Mouse (Mus musculus) liver, embryonic 15.5 days (tissue): Measurements from ENCODE around the gene Trmt2a. TPM values are rescaled to one million over a fixed set of nuclear protein-coding genes. Genes with fewer than 3 reads are reported as not detected.

Experiments used
- ATAC-seq: fragments of 200-750 bp; cut with Nextera tagmentation; 2 replicates; pipeline ENCODE4 v1.8.0; 2017; ENCODE audit warnings: moderate number of reproducible peaks, mild to moderate bottlenecking, moderate library complexity; ENCODE audit not compliant: insufficient read depth
- H3K27ac ChIP-seq: fragments of 300-500 bp; sonication (generic); replicated peaks from 2 replicates; pipeline ENCODE4 v1.5.1; 2015; ENCODE audit warnings: mild to moderate bottlenecking, inconsistent platforms
- H3K27me3 ChIP-seq: fragments of 300-500 bp; sonication (generic); 2 replicates; pipeline ENCODE4 v1.6.1; 2015; ENCODE audit warnings: mild to moderate bottlenecking, inconsistent platforms
- H3K36me3 ChIP-seq: fragments of 300-500 bp; sonication (generic); replicated peaks from 2 replicates; pipeline ENCODE4 v1.6.1; 2015; ENCODE audit warnings: moderate library complexity, mild to moderate bottlenecking, inconsistent platforms
- H3K4me1 ChIP-seq: fragments of 300-500 bp; sonication (generic); replicated peaks from 2 replicates; pipeline ENCODE4 v1.6.1; 2015; ENCODE audit warnings: inconsistent platforms
- H3K4me2 ChIP-seq: fragments of 300-500 bp; sonication (generic); 2 replicates; pipeline ENCODE4 v1.6.1; 2015; ENCODE audit warnings: moderate library complexity, mild to moderate bottlenecking, inconsistent platforms
- H3K4me3 ChIP-seq: fragments of 300-500 bp; sonication (generic); replicated peaks from 2 replicates; pipeline ENCODE4 v1.5.1; 2015; ENCODE audit warnings: mild to moderate bottlenecking, inconsistent platforms
- H3K9ac ChIP-seq: fragments of 300-500 bp; sonication (generic); 2 replicates; pipeline ENCODE4 v1.6.1; 2015; ENCODE audit warnings: moderate library complexity, mild to moderate bottlenecking, inconsistent platforms
- H3K9me3 ChIP-seq: fragments of 300-500 bp; sonication (generic); replicated peaks from 2 replicates; pipeline ENCODE4 v1.6.1; 2016; ENCODE audit warnings: inconsistent platforms
- WGBS: fragments of 180-500 bp; shearing (Covaris S2); methylation state at CpG from one replicate; pipeline ENCODE4 v1.1.7; 2015; ENCODE audit warnings: mixed read lengths; ENCODE audit not compliant: insufficient replicate concordance; 5-methylcytosine and 5-hydroxymethylcytosine counted together
- polyA plus RNA-seq: library from polyadenylated mRNA; unstranded; fragments of >200 nt; fragmentation: Nextera tagmentation; extraction: Ambion mirVana; gene quantifications from 2 replicates; pipeline ENCODE4 v1.2.1, GENCODE M21; 2015

Gene Trmt2a
- polyA plus RNA-seq, 1 experiment from 2014 or later: 51.7 TPM

DNA sequence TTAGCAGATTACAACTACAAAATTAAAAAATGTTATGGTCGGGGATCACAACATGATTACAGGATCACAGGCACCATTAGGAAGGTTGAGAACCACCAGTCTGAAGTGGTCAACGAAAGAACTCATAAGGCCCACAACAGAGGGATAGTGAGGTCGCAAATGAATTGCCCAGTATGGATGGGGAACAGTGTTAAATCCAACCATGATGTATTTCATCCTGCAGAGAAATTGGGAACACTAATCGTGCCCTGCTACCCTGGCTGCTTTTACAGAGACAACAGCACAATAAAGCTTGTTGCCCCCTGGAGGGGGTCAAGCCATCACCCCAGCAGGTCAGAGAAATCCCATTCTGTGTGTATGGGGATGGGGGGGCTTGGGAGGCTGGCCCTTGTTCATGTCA lies 1.8 kb downstream of the Trmt2a start:
- H3K4me3 ChIP-seq: peak overlapping the region; percentile 81
- H3K9me3 ChIP-seq: no peaks in the 10 kb centered on the region
- H3K27ac ChIP-seq: peak overlapping the region; percentile 88; the same call in 1 of the 2 replicates
- 47% methylated on average over 4 of the region's 4 CpGs for whole genome bisulfite sequencing
- peaks cover 71% of the 10 kb centered on the region for H3K36me3 ChIP-seq
- H3K4me2 ChIP-seq: peak overlapping the region; percentile 91
- peaks cover 64% of the 10 kb centered on the region for H3K4me1 ChIP-seq
- no peak for ATAC-seq
- H3K27me3 ChIP-seq: no peaks in the 10 kb centered on the region
- peak overlapping the region; percentile 84 for H3K9ac ChIP-seq

DNA sequence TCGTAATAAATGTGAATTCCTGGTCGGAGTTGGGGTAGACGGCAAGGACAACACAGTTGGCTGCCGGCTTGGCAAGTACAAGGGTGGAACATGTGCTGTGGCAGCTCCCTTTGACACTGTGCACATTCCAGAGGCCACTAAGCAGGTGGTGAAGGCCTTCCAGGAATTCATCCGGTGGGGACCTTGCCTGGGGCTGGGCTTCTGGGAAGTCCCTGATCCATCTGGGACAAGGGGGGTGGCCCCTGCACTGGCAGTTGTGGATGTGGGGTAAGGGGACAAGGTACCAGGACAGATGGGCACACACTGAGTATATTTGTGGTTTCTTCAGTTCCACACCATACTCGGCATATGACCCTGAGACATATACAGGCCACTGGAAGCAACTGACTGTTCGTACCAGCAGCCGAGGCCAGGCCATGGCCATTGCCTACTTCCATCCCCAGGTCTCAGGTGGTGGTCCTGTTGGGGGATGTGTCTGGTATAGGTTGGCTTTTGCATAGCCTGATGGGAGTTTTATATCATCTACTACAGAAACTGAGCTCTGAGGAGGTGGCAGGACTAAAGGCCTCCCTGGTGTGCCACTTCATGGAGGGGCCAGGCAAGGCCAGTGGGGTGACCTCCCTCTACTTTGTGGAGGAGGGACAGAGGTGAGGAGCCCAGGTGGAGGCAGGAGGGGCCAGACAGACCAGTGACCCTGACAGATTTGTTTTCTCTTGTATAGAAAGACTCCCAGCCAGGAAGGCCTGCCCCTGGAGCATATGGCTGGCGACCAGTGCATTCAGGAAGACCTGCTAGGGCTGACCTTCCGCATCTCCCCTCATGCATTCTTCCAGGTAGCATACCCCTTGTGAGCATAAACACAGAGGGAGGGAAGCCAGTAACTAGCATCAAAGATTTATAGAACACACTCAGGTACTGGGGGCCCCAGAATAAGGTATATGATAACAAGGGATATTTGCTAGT lies 2.6 kb downstream of the Trmt2a start:
- Histone ChIP-seq H3K27me3 (no peaks in the 10 kb centered on the region), H3K9me3 (no peaks in the 10 kb centered on the region), H3K36me3 (peaks cover 71% of the 10 kb centered on the region), H3K4me1 (peaks cover 60% of the 10 kb centered on the region), H3K9ac (peak overlapping the region; percentile 84), H3K4me2 (peak overlapping the region; percentile 91), H3K27ac (no peak overlapping the region), H3K4me3 (peak overlapping the region; percentile 81)
- WGBS: 73% methylated on average over 10 of the region's 10 CpGs
- ATAC-seq: no peak

DNA sequence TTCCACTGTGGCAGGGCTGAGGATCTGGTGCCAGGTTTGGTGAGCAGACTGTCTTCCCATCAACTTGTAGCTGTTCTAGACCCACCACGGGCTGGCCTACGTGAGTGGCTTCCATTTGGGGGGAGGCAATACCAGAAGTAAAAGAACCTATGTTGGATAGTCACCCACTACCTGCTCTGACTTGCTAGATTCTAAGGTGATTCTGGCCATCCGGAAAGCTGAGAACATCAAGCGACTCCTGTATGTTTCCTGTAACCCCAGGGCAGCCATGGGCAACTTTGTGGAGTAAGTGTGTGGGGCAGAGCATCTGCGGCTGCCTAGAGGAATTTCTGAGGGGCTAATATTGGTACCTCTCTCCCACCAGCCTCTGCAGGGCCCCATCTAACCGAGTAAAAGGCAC lies 4.3 kb downstream of the Trmt2a start:
- Histone ChIP-seq H3K9me3 (no peaks in the 10 kb centered on the region), H3K27me3 (no peaks in the 10 kb centered on the region), H3K36me3 (peaks cover 76% of the 10 kb centered on the region), H3K27ac (no peak overlapping the region), H3K9ac (no peak overlapping the region), H3K4me1 (peaks cover 44% of the 10 kb centered on the region), H3K4me3 (no peak overlapping the region), H3K4me2 (no peak overlapping the region)
- no peak for ATAC-seq
- 80% methylated on average over 6 of the region's 6 CpGs for WGBS

DNA sequence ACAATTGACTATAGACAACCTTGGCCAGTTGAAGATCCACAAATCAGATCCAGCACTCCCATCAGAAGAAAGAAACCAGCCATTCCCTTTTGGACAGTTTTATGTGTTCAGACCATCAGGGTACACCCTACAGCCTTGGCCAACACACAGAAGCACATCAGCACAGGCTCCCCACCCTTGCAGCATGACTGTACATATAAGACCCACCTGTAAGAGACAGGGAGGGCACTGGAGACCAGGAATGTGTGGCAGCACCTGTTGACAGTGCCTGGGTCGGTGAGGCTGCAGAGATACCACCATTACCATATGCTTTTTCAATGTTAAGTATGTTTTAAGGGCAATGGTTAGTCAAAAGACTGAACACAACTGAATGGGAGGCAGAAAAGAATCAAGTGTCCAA lies 5.4 kb downstream of the Trmt2a start:
- no peak for ATAC-seq
- Histone ChIP-seq H3K4me3 (no peak overlapping the region), H3K9me3 (no peaks in the 10 kb centered on the region), H3K4me1 (peaks cover 43% of the 10 kb centered on the region), H3K4me2 (no peak overlapping the region), H3K27ac (no peak overlapping the region), H3K9ac (no peak overlapping the region), H3K27me3 (no peaks in the 10 kb centered on the region), H3K36me3 (peaks cover 87% of the 10 kb centered on the region)
- 76% methylated on average over 1 of the region's 1 CpGs for WGBS

DNA sequence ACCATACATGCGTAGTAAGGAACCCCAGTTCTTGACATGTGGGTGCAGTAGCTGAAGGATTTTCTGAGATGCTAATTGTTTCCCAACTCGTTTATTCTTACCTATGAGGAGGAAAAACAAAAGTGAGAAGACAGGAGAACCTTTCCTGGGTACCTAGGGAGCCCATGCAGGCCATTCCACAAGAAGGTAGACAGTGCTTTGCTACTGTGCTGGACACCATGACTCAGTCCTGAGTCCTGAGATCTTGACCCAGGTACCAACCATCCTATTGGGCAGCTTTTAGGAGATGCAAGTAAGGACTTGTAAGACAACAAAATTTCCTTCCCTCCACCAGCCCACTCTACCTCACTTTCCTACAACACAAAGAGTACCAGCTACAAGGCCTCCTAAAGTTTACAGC lies 9.7 kb downstream of the Trmt2a start, which contains the start of gene Gm49776:
Gene Gm49776 (minus strand): TSS at position 101 of the 400 bp plus-strand sequence.
- Histone ChIP-seq H3K4me3 (no peak within 1 kb of the TSS), H3K27ac (no peak within 1 kb of the TSS), H3K4me1 (0 out of 2 replicates have a peak, but pooled peaks cover 8% of the 10 kb centered on the region), H3K4me2 (no peak within 1 kb of the TSS), H3K9ac (no peak within 1 kb of the TSS), H3K36me3 (peaks cover 95% of the 10 kb centered on the region), H3K9me3 (no peaks in the 10 kb centered on the region), H3K27me3 (no peaks in the 10 kb centered on the region)
- WGBS: 77% methylated on average over 2 of the region's 2 CpGs
- ATAC-seq: no peak

DNA sequence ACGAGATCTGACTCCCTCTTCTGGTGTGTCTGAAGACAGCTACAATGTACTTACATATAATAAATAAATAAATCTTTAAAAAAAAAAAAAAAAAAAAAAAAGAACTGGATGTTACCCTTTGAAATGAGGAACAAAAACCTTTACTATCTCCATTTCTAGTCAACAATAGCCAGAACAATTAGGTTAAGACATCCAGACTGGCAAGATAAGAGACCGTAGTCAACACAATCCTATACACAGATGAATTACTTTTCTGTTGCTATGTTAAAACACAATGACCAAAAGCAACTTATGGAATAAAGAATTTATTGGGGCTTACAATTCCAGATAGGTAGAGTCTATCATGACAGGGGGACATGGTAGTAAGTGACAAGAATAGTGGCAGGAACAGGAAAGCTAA lies 16.5 kb downstream of the Trmt2a start:
- 86% methylated on average over 2 of the region's 2 CpGs for WGBS
- Histone ChIP-seq H3K4me3 (no peak overlapping the region), H3K27ac (no peak overlapping the region), H3K9me3 (no peaks in the 10 kb centered on the region), H3K4me2 (no peak overlapping the region), H3K9ac (no peak overlapping the region), H3K27me3 (no peaks in the 10 kb centered on the region), H3K36me3 (peaks cover 91% of the 10 kb centered on the region), H3K4me1 (no peaks in the 10 kb centered on the region)
- no peak for ATAC-seq

DNA sequence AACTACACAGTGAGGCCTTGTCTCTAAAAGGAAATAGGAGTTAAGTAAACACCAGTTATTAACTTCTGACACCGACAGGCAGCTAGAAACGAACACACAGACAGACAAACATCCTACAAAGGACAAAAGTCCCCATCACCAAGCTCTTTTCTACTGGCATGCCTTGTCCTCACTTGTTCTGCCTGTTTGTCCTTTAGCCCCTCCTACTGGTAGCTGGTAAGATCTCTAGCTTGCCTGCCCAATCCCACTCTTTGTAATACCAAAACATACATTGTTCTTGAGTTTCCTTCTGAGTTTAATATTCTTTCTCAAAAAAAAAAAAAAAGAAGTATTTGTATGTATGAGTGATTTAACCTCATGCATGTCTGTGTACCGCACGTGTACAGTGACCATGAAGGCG lies 19.7 kb downstream of the Trmt2a start:
- 80% methylated on average over 5 of the region's 5 CpGs for WGBS
- Histone ChIP-seq H3K4me1 (no peaks in the 10 kb centered on the region), H3K9ac (no peak overlapping the region), H3K27ac (no peak overlapping the region), H3K4me2 (no peak overlapping the region), H3K4me3 (no peak overlapping the region), H3K36me3 (peaks cover 95% of the 10 kb centered on the region), H3K9me3 (no peaks in the 10 kb centered on the region), H3K27me3 (no peaks in the 10 kb centered on the region)
- no peak for ATAC-seq

DNA sequence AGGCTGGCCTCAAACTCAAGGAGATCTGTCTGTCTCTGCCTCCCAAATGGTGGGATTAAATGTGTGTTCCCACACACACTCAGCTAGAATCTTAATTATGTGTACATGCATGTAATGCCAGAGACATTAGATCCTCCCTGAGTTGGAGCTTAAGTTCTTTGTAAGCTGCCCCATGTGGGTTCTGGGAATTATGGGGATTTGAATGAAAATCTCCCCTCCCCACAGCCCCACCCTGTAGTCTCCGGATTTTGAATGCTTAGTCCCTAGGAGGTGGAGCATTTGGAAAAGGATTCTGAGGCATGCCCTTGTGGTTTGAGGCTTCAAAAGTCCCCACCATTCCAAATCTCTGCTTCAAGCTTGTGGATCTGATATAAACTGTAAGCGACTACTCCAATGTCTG lies 26.7 kb downstream of the Trmt2a start:
- Histone ChIP-seq H3K4me1 (no peaks in the 10 kb centered on the region), H3K4me3 (no peak overlapping the region), H3K36me3 (peaks cover 98% of the 10 kb centered on the region), H3K9ac (no peak overlapping the region), H3K27me3 (no peaks in the 10 kb centered on the region), H3K4me2 (no peak overlapping the region), H3K27ac (no peak overlapping the region), H3K9me3 (no peaks in the 10 kb centered on the region)
- ATAC-seq: no peak
- WGBS: 79% methylated on average over 2 of the region's 2 CpGs

DNA sequence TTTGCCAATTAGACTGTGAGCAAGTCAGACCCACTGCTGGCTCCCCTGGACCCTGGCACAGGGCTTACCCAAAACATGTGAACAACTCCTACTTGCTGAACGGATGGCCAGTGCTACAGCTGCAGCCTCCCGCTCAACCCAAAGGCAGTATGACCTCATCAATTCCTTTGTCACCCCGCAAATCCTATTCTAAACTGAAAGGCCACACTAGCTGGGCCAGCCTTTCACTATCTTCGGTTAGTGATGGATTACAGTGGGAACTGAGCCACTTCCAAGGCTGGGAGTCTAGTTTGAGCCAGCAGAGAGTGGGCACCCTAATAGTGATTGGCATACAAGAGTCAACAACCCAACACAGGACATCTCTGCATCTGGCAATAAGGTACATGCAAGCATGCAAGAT lies 39.7 kb downstream of the Trmt2a start:
- Histone ChIP-seq H3K9me3 (no peaks in the 10 kb centered on the region), H3K36me3 (peaks cover 40% of the 10 kb centered on the region), H3K27me3 (no peaks in the 10 kb centered on the region), H3K27ac (peak overlapping the region; percentile 88), H3K4me2 (peak overlapping the region; percentile 83), H3K4me3 (peak overlapping the region; percentile 76), H3K9ac (peak overlapping the region; percentile 84), H3K4me1 (peaks cover 33% of the 10 kb centered on the region)
- ATAC-seq: no peak
- whole genome bisulfite sequencing: 2% methylated on average over 4 of the region's 4 CpGs

DNA sequence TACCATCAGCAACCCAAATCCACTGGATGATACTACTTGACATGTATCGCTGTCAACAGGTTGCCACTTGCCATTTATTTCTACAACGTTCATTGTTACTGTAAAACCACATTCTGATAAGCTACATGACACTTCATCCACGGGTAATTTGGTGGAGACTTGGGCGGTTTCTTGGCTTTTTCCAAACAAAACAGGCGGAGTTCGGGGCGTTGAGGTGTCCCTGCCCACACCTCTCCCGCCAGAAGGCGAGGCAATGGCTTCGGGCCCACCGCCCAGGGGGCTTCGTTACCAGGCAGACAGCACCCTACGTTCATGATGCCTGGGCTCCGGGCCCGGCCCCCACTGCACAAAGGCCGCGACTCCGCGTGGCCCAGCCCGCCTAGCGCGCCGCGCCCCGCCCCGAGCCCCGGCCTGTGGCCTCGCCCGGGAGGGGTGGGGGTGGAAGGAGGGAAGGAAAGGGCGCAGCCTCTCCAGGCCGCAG lies 40.1 kb downstream of the Trmt2a start:
- Histone ChIP-seq H3K9ac (peak overlapping the region; percentile 84), H3K9me3 (no peaks in the 10 kb centered on the region), H3K4me2 (peak overlapping the region; percentile 83), H3K36me3 (peaks cover 36% of the 10 kb centered on the region), H3K4me3 (peak overlapping the region; percentile 76), H3K27ac (peak overlapping the region; percentile 88), H3K27me3 (no peaks in the 10 kb centered on the region), H3K4me1 (peaks cover 33% of the 10 kb centered on the region)
- ATAC-seq: peak; percentile 91
- WGBS: under 1% methylated on average over 28 of the region's 31 CpGs

DNA sequence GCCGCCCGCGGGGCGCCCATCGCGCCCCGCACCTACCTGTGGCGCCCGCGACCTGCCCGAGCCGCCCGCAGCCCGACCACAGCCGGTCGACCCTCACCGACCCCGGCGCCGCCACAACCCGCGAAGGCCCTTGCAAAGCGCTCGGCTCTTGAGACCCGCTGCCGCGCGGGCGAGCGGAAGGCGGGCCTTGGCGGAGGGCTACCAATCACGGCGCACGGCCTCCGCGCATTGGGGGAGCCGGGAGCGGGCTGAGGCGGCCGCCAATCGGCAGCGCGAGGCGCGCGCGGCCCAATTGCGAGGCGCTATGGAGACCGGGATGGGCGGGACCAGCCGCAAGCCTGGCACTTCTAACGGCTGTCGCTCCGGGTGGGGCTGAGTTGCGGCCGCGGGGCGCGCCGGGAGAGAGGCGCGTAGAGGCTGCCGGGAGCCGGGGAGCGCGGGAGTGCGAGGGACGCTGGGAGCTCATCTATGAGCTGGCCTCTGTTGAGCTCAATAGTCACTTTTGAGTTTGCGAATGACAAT lies 40.6 kb downstream of the Trmt2a start, which contains the start of gene Dgcr8:
Gene Dgcr8 (minus strand): TSS at position 180 of the 522 bp plus-strand sequence.
- under 1% methylated on average over 70 of the region's 71 CpGs for WGBS
- peak within 1 kb of the TSS; percentile 88 for H3K27ac ChIP-seq
- peak within 1 kb of the TSS; percentile 84 for H3K9ac ChIP-seq
- peaks cover 33% of the 10 kb centered on the region for H3K4me1 ChIP-seq
- ATAC-seq: peak; percentile 97
- H3K36me3 ChIP-seq: peaks cover 31% of the 10 kb centered on the region
- H3K27me3 ChIP-seq: no peaks in the 10 kb centered on the region
- H3K4me2 ChIP-seq: peak within 1 kb of the TSS; percentile 83
- no peaks in the 10 kb centered on the region for H3K9me3 ChIP-seq
- peak within 1 kb of the TSS; percentile 76 for H3K4me3 ChIP-seq
